Mouse (Mus musculus): Measurements from ENCODE around the gene Thbd. TPM values are rescaled to one million over a fixed set of nuclear protein-coding genes. Genes with fewer than 3 reads are reported as not detected.

Thbd gene
- polyA plus RNA-seq, 1 experiment from 2014 or later = 16.6 TPM

GRCm38 (mm10) chr2:148421112-148421511 lies 13.1 kb upstream of the Thbd start:
- H3K27ac ChIP-seq (replicated peaks) = no peak overlapping the region
- no peak overlapping the region for H3K4me2 ChIP-seq
- H3K9ac ChIP-seq = no peak overlapping the region
- no peaks in the 10 kb centered on the region for H3K9me3 ChIP-seq
- WGBS = 20% methylated on average over 1 of the region's 1 CpGs
- no peak for ATAC-seq (ENCODE audit: extremely low read depth, insufficient number of reproducible peaks, low FRiP score, low TSS enrichment)
- no peaks in the 10 kb centered on the region for H3K27me3 ChIP-seq (replicated peaks)
- H3K36me3 ChIP-seq = no peaks in the 10 kb centered on the region
- H3K4me3 ChIP-seq = no peak overlapping the region
- H3K4me1 ChIP-seq = no peaks in the 10 kb centered on the region

DNA sequence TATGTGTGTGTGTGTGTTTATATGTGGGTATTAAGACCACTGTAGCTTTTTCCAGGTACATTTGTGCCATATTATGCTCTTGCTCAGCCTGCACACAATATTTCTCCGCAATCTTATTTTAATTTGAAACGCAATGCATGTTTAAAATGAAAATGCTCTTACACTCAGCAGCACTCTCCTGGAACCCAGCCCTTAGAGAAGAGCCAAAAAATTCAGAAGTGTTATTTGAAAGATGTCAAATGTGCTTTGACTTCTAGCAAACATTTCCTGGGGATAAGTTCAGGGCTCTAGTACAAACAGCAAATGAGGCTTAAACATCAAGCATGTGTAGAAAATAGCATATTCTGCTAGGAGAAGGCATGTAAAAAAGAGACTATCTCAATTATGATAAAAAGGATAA lies 11.8 kb upstream of the Thbd start:
- no peak overlapping the region for H3K9ac ChIP-seq
- H3K4me2 ChIP-seq = no peak overlapping the region
- H3K27ac ChIP-seq (replicated peaks) = no peak overlapping the region
- H3K4me1 ChIP-seq = no peaks in the 10 kb centered on the region
- H3K9me3 ChIP-seq = no peaks in the 10 kb centered on the region
- no peaks in the 10 kb centered on the region for H3K27me3 ChIP-seq (replicated peaks)
- no peak for ATAC-seq (ENCODE audit: extremely low read depth, insufficient number of reproducible peaks, low FRiP score, low TSS enrichment)
- H3K4me3 ChIP-seq = no peak overlapping the region
- 79% methylated on average over 2 of the region's 2 CpGs for WGBS
- H3K36me3 ChIP-seq = no peaks in the 10 kb centered on the region

- H3K36me3 ChIP-seq = no peaks in the 10 kb centered on the region
- H3K4me2 ChIP-seq = no peak overlapping the region
- no peaks in the 10 kb centered on the region for H3K27me3 ChIP-seq (replicated peaks)
- H3K9me3 ChIP-seq = no peaks in the 10 kb centered on the region
- no peak overlapping the region for H3K9ac ChIP-seq
- H3K4me1 ChIP-seq = no peaks in the 10 kb centered on the region
- WGBS = 57% methylated on average over 3 of the region's 3 CpGs
- H3K4me3 ChIP-seq = no peak overlapping the region
- H3K27ac ChIP-seq (replicated peaks) = no peak overlapping the region
- no peak for ATAC-seq (ENCODE audit: extremely low read depth, insufficient number of reproducible peaks, low FRiP score, low TSS enrichment)
Measured at GRCm38 (mm10) chr2:148419151-148419550, 11.2 kb upstream of the Thbd start.

- Histone ChIP-seq H3K9me3 (peaks cover 3% of the 10 kb centered on the region; the same call in 1 of the 2 replicates), H3K4me2 (no peak overlapping the region), H3K27me3 (replicated peaks) (peaks cover 37% of the 10 kb centered on the region), H3K4me1 (peaks cover 29% of the 10 kb centered on the region), H3K36me3 (no peaks in the 10 kb centered on the region), H3K27ac (replicated peaks) (no peak overlapping the region), H3K4me3 (no peak overlapping the region), H3K9ac (no peak overlapping the region)
- no peak for ATAC-seq (ENCODE audit: extremely low read depth, insufficient number of reproducible peaks, low FRiP score, low TSS enrichment)
- 83% methylated on average over 1 of the region's 1 CpGs for WGBS
Measured at GRCm38 (mm10) chr2:148409821-148410220, 1.8 kb upstream of the Thbd start.

GRCm38 (mm10) chr2:148409141-148409540 lies 1.2 kb upstream of the Thbd start:
- H3K27me3 ChIP-seq (replicated peaks) = peaks cover 40% of the 10 kb centered on the region
- H3K4me2 ChIP-seq = peak overlapping the region; percentile 74
- 17% methylated on average over 9 of the region's 9 CpGs for WGBS
- H3K9ac ChIP-seq = 0 out of 2 replicates have a peak overlapping the region, but pooled peaks have one; percentile 40
- peak; percentile 34; the same call in 1 of the 2 replicates for ATAC-seq (ENCODE audit: extremely low read depth, insufficient number of reproducible peaks, low FRiP score, low TSS enrichment)
- H3K4me3 ChIP-seq = no peak overlapping the region
- peaks cover 29% of the 10 kb centered on the region for H3K4me1 ChIP-seq
- peaks cover 3% of the 10 kb centered on the region; the same call in 1 of the 2 replicates for H3K9me3 ChIP-seq
- H3K27ac ChIP-seq (replicated peaks) = no peak overlapping the region
- no peaks in the 10 kb centered on the region for H3K36me3 ChIP-seq

GRCm38 (mm10) chr2:148408761-148409120 lies 753 bp upstream of the Thbd start:
- no peaks in the 10 kb centered on the region for H3K36me3 ChIP-seq
- peak overlapping the region; percentile 74 for H3K4me2 ChIP-seq
- H3K4me3 ChIP-seq = peak overlapping the region; percentile 54
- H3K9me3 ChIP-seq = peaks cover 3% of the 10 kb centered on the region; the same call in 1 of the 2 replicates
- ATAC-seq (ENCODE audit: extremely low read depth, insufficient number of reproducible peaks, low FRiP score, low TSS enrichment) = no peak
- H3K4me1 ChIP-seq = peaks cover 29% of the 10 kb centered on the region
- H3K9ac ChIP-seq = peak overlapping the region; percentile 76
- H3K27me3 ChIP-seq (replicated peaks) = peaks cover 40% of the 10 kb centered on the region
- WGBS = 18% methylated on average over 6 of the region's 6 CpGs
- H3K27ac ChIP-seq (replicated peaks) = no peak overlapping the region

DNA sequence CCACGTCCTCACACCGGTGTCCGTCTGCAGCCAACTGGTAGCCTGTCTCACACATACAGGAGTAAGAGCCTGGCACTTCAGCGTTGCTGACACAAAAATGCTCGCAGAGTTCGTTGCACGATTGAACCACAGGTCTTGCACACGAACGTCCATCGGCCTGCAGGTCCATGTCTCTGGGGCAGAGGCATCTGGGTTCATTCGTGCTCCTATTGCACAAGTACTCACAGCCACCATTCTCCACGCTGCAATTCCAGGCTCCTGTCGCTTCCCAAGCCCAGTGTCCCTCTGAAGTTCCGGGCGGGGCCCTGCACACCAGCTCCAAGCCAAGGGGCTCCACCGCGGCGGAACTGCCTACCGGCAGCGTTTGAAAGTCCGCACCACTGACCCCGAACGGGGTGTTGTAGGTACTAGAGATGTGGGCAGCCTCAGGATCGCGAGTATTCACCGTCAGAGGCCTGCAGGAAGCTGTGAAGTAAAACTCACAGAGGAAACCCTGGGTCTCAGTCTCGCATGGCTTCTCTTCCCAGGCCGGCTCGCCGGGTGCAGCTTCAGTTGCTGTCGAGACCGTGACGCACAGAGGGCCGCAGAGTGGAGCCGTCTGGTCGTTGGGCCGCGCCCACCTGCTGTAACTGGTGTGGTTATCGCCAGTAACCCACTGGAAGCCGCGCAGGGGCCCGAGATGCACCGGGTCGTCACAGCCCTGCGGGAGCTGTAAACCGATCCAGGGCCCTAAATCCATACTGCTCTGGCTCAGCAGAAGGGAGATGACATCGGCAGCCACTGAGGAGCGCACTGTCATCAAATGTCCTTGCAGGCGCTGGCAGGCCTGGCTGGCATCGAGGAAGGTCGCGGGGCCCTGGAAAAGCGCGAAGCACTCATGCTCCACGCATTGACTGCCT lies 768 bp downstream of the Thbd start:
- no peak for ATAC-seq (ENCODE audit: extremely low read depth, insufficient number of reproducible peaks, low FRiP score, low TSS enrichment)
- Histone ChIP-seq H3K4me2 (peak overlapping the region; percentile 74), H3K9ac (peak overlapping the region; percentile 76), H3K27me3 (replicated peaks) (peaks cover 40% of the 10 kb centered on the region), H3K36me3 (no peaks in the 10 kb centered on the region), H3K4me1 (peaks cover 29% of the 10 kb centered on the region), H3K9me3 (peaks cover 3% of the 10 kb centered on the region; the same call in 1 of the 2 replicates), H3K27ac (replicated peaks) (peak overlapping the region; percentile 34), H3K4me3 (peak overlapping the region; percentile 54)
- 3% methylated on average over 55 of the region's 55 CpGs for WGBS

GRCm38 (mm10) chr2:148406160-148406970 lies 1.6 kb downstream of the Thbd start:
- Histone ChIP-seq H3K4me3 (peak overlapping the region; percentile 54), H3K27ac (replicated peaks) (0 out of 2 replicates have a peak overlapping the region, but pooled peaks have one; percentile 34), H3K9me3 (peaks cover 3% of the 10 kb centered on the region; the same call in 1 of the 2 replicates), H3K9ac (peak overlapping the region; percentile 76), H3K4me1 (peaks cover 29% of the 10 kb centered on the region), H3K36me3 (no peaks in the 10 kb centered on the region), H3K27me3 (replicated peaks) (peaks cover 40% of the 10 kb centered on the region), H3K4me2 (peak overlapping the region; percentile 74)
- no peak for ATAC-seq (ENCODE audit: extremely low read depth, insufficient number of reproducible peaks, low FRiP score, low TSS enrichment)
- 11% methylated on average over 34 of the region's 34 CpGs for WGBS

DNA sequence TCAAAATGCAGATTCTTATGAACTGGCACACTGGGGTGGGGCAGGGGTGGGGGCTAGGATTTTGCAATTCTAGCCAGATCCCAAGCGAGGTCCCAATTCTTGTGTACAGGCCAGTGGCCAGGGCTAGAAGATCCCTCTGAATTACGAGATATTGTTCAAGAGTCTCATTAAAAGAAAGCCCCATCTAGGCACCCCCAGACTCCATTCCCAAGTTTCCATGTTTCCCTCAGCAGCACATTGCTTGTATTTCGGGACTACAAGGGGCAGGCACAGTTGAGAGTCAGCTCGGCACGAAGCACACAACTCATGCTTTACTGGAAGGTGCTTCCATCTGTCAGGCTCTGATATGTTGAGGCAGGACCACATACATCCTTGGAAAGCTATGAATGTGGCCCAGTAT lies 3.1 kb downstream of the Thbd start:
- Histone ChIP-seq H3K27me3 (replicated peaks) (peaks cover 44% of the 10 kb centered on the region), H3K4me3 (peak overlapping the region; percentile 54), H3K4me1 (peaks cover 29% of the 10 kb centered on the region), H3K4me2 (peak overlapping the region; percentile 74), H3K9ac (no peak overlapping the region), H3K9me3 (no peaks in the 10 kb centered on the region), H3K27ac (replicated peaks) (no peak overlapping the region), H3K36me3 (no peaks in the 10 kb centered on the region)
- no peak for ATAC-seq (ENCODE audit: extremely low read depth, insufficient number of reproducible peaks, low FRiP score, low TSS enrichment)
- 52% methylated on average over 5 of the region's 5 CpGs for WGBS

- peaks cover 45% of the 10 kb centered on the region for H3K27me3 ChIP-seq (replicated peaks)
- 60% methylated on average over 1 of the region's 1 CpGs for WGBS
- no peaks in the 10 kb centered on the region for H3K9me3 ChIP-seq
- H3K4me1 ChIP-seq = peaks cover 25% of the 10 kb centered on the region
- H3K36me3 ChIP-seq = no peaks in the 10 kb centered on the region
- no peak overlapping the region for H3K4me2 ChIP-seq
- no peak overlapping the region for H3K4me3 ChIP-seq
- no peak overlapping the region for H3K9ac ChIP-seq
- H3K27ac ChIP-seq (replicated peaks) = no peak overlapping the region
- no peak for ATAC-seq (ENCODE audit: extremely low read depth, insufficient number of reproducible peaks, low FRiP score, low TSS enrichment)
Measured at GRCm38 (mm10) chr2:148402227-148402626, 5.8 kb downstream of the Thbd start.

- H3K4me2 ChIP-seq = no peak overlapping the region
- no peak overlapping the region for H3K4me3 ChIP-seq
- no peaks in the 10 kb centered on the region for H3K36me3 ChIP-seq
- H3K9me3 ChIP-seq = no peaks in the 10 kb centered on the region
- peaks cover 34% of the 10 kb centered on the region for H3K4me1 ChIP-seq
- no peak overlapping the region for H3K27ac ChIP-seq (replicated peaks)
- no peak for ATAC-seq (ENCODE audit: extremely low read depth, insufficient number of reproducible peaks, low FRiP score, low TSS enrichment)
- peaks cover 50% of the 10 kb centered on the region for H3K27me3 ChIP-seq (replicated peaks)
- 85% methylated on average over 5 of the region's 5 CpGs for whole genome bisulfite sequencing
- H3K9ac ChIP-seq = no peak overlapping the region
Measured at GRCm38 (mm10) chr2:148398901-148399685, 8.9 kb downstream of the Thbd start.
